8 mouse cellular contexts compared by ENCODE assay signal in the genomic region with DNA sequence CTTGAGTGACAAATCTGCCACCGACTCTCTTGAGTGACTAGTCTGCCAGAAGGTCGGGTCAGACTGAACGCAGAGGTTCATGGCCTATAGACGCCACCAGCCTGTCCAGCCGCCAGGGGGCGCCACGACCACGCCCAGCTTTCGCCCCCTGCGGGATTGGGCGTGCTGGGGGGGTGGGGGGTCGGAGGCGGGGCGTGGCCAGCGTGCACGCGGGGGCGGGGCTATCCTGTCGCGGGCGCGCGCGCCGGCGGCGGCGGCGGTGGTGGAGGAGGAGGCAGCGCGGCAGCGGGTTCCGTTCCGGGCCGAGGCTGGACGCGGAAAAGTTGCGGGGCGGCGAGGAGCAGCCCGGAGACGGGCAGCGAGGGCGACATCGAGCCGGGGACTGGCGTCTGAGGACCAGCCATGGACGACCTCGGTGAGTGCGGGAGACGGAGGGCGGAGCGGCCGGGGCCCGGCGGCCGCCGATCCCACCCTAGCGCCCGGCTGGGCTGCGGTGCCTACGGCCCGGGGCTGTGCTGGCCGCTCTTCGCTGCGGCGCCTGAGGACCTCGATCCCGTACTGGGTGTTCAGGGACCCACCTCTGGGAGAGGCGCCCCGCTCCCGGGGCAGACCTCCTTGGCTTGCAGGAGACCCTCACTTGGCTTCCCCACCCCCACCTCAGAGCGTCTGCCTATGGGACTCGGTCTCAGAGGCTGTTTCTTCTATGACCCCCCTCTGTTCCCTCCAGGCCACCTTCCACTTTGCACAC. TPM values are rescaled to one million over a fixed set of nuclear protein-coding genes. Genes with fewer than 3 reads are reported as not detected.
DNase-seq lines count a peak whose midpoint lies in the region; ATAC-seq and TF ChIP-seq lines count a peak whose summit lies in the region.

A gene (plus strand): TSS at position 223 of the 748 bp plus-strand sequence.

- H3K4me2 ChIP-seq in lung, embryonic 15.5 days: peak within 1 kb of the TSS; percentile 70

- peak within 1 kb of the TSS; percentile 91 for H3K27ac ChIP-seq in hindbrain, embryonic 10.5 days
- H3K27ac ChIP-seq in lung, embryonic 15.5 days: peak within 1 kb of the TSS; percentile 81
- no peak within 1 kb of the TSS for H3K27ac ChIP-seq in olfactory bulb, adult 2 months (ENCODE audit: insufficient read depth, low read depth, low read length)
- no peak within 1 kb of the TSS for H3K27ac ChIP-seq in thymus, adult 2 months (ENCODE audit: control insufficient read depth, insufficient read depth, low read length)

- ATAC-seq in lung, embryonic 15.5 days (ENCODE audit: borderline replicate concordance, extremely low read depth, low FRiP score, low TSS enrichment): peak; percentile 84

- peaks cover 45% of the 10 kb centered on the region for H3K4me1 ChIP-seq in hindbrain, embryonic 10.5 days (replicated peaks)
- peaks cover 34% of the 10 kb centered on the region for H3K4me1 ChIP-seq in lung, embryonic 15.5 days
- peaks cover 28% of the 10 kb centered on the region for H3K4me1 ChIP-seq in olfactory bulb, adult 2 months (ENCODE audit: control insufficient read depth, insufficient read depth, low read length)
- H3K4me1 ChIP-seq in thymus, adult 2 months (replicated peaks; ENCODE audit: control insufficient read depth, insufficient read depth, low read length): peaks cover 35% of the 10 kb centered on the region

- peak within 1 kb of the TSS; percentile 94 for H3K9ac ChIP-seq in lung, embryonic 15.5 days

- TF ChIP-seq POLR2A in olfactory bulb, adult 2 months (IDR thresholded peaks at IDR 0.05; ENCODE audit: insufficient read depth, low read depth, low read length): peak; percentile 65; the same call in 1 of the 2 replicates
- peak; percentile 90 for TF ChIP-seq POLR2A in thymus, adult 2 months (IDR thresholded peaks at IDR 0.05; ENCODE audit: control insufficient read depth, extremely low read depth, insufficient read depth, low read length, poor library complexity)

- H3K4me3 ChIP-seq in hindbrain, embryonic 10.5 days: peak within 1 kb of the TSS; percentile 87
- H3K4me3 ChIP-seq in lung, embryonic 15.5 days: peak within 1 kb of the TSS; percentile 91
- peak within 1 kb of the TSS; percentile 60 for H3K4me3 ChIP-seq in olfactory bulb, adult 2 months (ENCODE audit: insufficient read depth, low read depth, low read length)
- H3K4me3 ChIP-seq in thymus, adult 2 months (ENCODE audit: control insufficient read depth, insufficient read depth, low read length): peak within 1 kb of the TSS; percentile 79

- 0 out of 2 replicates have a peak, but pooled peaks cover 2% of the 10 kb centered on the region for H3K9me3 ChIP-seq in hindbrain, embryonic 10.5 days
- H3K9me3 ChIP-seq in lung, embryonic 15.5 days: no peaks in the 10 kb centered on the region

- no peaks in the 10 kb centered on the region for H3K36me3 ChIP-seq in hindbrain, embryonic 10.5 days
- no peaks in the 10 kb centered on the region for H3K36me3 ChIP-seq in lung, embryonic 15.5 days
- no peaks in the 10 kb centered on the region for H3K36me3 ChIP-seq in thymus, adult 2 months (ENCODE audit: control insufficient read depth, insufficient read depth, low read length)

- H3K27me3 ChIP-seq in hindbrain, embryonic 10.5 days (ENCODE audit: insufficient read depth, poor library complexity, severe bottlenecking): 0 out of 2 replicates have a peak, but pooled peaks cover 6% of the 10 kb centered on the region
- H3K27me3 ChIP-seq in lung, embryonic 15.5 days: no peaks in the 10 kb centered on the region
- no peaks in the 10 kb centered on the region for H3K27me3 ChIP-seq in thymus, adult 2 months (ENCODE audit: control insufficient read depth, insufficient read depth, low read length)

- peak; percentile 88 for DNase-seq in MN1 (ENCODE audit: low spot score)
- DNase-seq in cerebellum, adult 9-10 months: peak; percentile 93
- peak; percentile 50 to 91 for DNase-seq in frontal cortex, adult 2 months (ENCODE audit: extremely low spot score in 1 of 2, low spot score in 1 of 2)
- DNase-seq in hindbrain, embryonic 10.5 days (ENCODE audit: low spot score): peak; percentile 94
- DNase-seq in layer of hippocampus, adult 9-10 months (ENCODE audit: low spot score): peak; percentile 71
- DNase-seq in thymus, adult 2 months: peak; percentile 94

- WGBS in hindbrain, embryonic 10.5 days: under 1% methylated on average over 74 of the region's 74 CpGs
- WGBS in lung, embryonic 15.5 days: under 1% methylated on average over 67 of the region's 74 CpGs
- under 1% methylated on average over 72 of the region's 74 CpGs for WGBS in olfactory bulb, adult 2 months
- under 1% methylated on average over 73 of the region's 74 CpGs for WGBS in thymus, adult 2 months

- peak; percentile 86 for TF ChIP-seq CTCF in olfactory bulb, adult 2 months (IDR thresholded peaks at IDR 0.05; ENCODE audit: insufficient read depth, low read depth, low read length)
- TF ChIP-seq CTCF in thymus, adult 2 months (IDR thresholded peaks at IDR 0.05; ENCODE audit: borderline replicate concordance, control insufficient read depth, extremely low read depth, insufficient read depth, low read length, poor library complexity): peak; percentile 91

RNA-seq across cellular contexts. Expression of the gene that starts here (rescaled TPM):
- polyA plus RNA-seq in frontal cortex, adult 2 months (2012; rRNA removed): 35.3 and 36.9 TPM in 2 replicates
- 32.6 and 42.6 TPM in 2 replicates for polyA plus RNA-seq in hindbrain, embryonic 10.5 days (2016; fragmentation: Nextera tagmentation; extraction: Ambion mirVana)
- polyA plus RNA-seq in lung, embryonic 15.5 days (2015; fragmentation: Nextera tagmentation; extraction: Ambion mirVana): 57.1 and 58.6 TPM in 2 replicates
- not detected in 2 replicates for polyA plus RNA-seq in olfactory bulb, adult 2 months (2012; ENCODE audit: insufficient read depth, insufficient read length, low replicate concordance, missing spikeins)
- 161 and 172 TPM in 2 replicates for polyA plus RNA-seq in thymus, adult 2 months (2012; rRNA removed)

Comparison
In these comparisons a context has a peak if more than half of its experiments do, and no peak if none do; other contexts are left out.
1. H3K27ac ChIP-seq: peak in hindbrain, embryonic 10.5 days (single experiment) and lung, embryonic 15.5 days (single experiment); none in olfactory bulb, adult 2 months (single experiment) and thymus, adult 2 months (single experiment).
2. Peak in every context shown above with its lines, with median percentiles within 50 percentile points of each other: DNase-seq and H3K4me3 ChIP-seq.